Mouse (Mus musculus) heart, postnatal 0 days (tissue): ENCODE data around the gene Gm45716. TPM values are rescaled to one million over a fixed set of nuclear protein-coding genes. Genes with fewer than 3 reads are reported as not detected.

Experiments used
- ATAC-seq: fragments of 200-750 bp; cut with Nextera tagmentation; 2 replicates; pipeline ENCODE4 v1.8.0; 2017; ENCODE audit warnings: low read depth, moderate number of reproducible peaks, moderate library complexity; ENCODE audit not compliant: insufficient read depth
- DNase-seq: peaks from one replicate; pipeline ENCODE4 v3.0.0-alpha.2; 2016; ENCODE audit warnings: low spot score
- H3K27ac ChIP-seq: fragments of 300-500 bp; sonication (generic); 2 replicates; pipeline ENCODE4 v1.5.1; 2014; ENCODE audit warnings: low read depth, mild to moderate bottlenecking
- H3K27me3 ChIP-seq: fragments of 300-500 bp; sonication (generic); 2 replicates; pipeline ENCODE4 v1.6.1; 2014; ENCODE audit warnings: low read length, mixed read lengths; ENCODE audit not compliant: control insufficient read depth, insufficient read depth
- H3K36me3 ChIP-seq: fragments of 300-500 bp; sonication (generic); replicated peaks from 2 replicates; pipeline ENCODE4 v1.6.1; 2014; ENCODE audit warnings: low read length, mixed read lengths; ENCODE audit not compliant: control insufficient read depth, insufficient read depth
- H3K4me1 ChIP-seq: fragments of 300-500 bp; sonication (generic); 2 replicates; pipeline ENCODE4 v1.6.1; 2014; ENCODE audit warnings: antibody characterized with exemption; ENCODE audit not compliant: control insufficient read depth, insufficient read depth
- H3K4me2 ChIP-seq: fragments of 300-500 bp; sonication (generic); 2 replicates; pipeline ENCODE4 v1.6.1; 2014; ENCODE audit warnings: low read depth, mild to moderate bottlenecking, low read length, moderate library complexity
- H3K4me3 ChIP-seq: fragments of 300-500 bp; sonication (generic); 2 replicates; pipeline ENCODE4 v1.5.1; 2014; ENCODE audit warnings: low read depth, low read length
- H3K9ac ChIP-seq: fragments of 300-500 bp; sonication (generic); replicated peaks from 2 replicates; pipeline ENCODE4 v1.6.1; 2014; ENCODE audit warnings: low read depth, low read length, mixed read lengths
- H3K9me3 ChIP-seq: fragments of 300-500 bp; sonication (generic); replicated peaks from 2 replicates; pipeline ENCODE4 v1.6.1; 2016; ENCODE audit warnings: low read length; ENCODE audit not compliant: control insufficient read depth
- CTCF ChIP-seq: IDR thresholded peaks from 2 replicates; pipeline ENCODE4 v1.5.1; 2016; ENCODE audit warnings: antibody characterized with exemption, control low read depth, low read depth
- EP300 ChIP-seq: IDR thresholded peaks from 2 replicates; pipeline ENCODE4 v1.6.1; 2016; ENCODE audit warnings: antibody characterized with exemption, low read depth
- WGBS: fragments of 180-500 bp; shearing (Covaris S2); extraction: QIAGEN DNeasy Blood & Tissue Kit; methylation state at CpG from one replicate; pipeline ENCODE4 v1.1.7; 2014; 5-methylcytosine and 5-hydroxymethylcytosine counted together
- polyA plus RNA-seq: library from polyadenylated mRNA; unstranded; fragments of >200 nt; fragmentation: Nextera tagmentation; extraction: Ambion mirVana; gene quantifications from 2 replicates; pipeline ENCODE4 v1.2.1, GENCODE M21; 2015
- total RNA-seq: library from RNA; depleted of rRNA; stranded (reverse); fragments of >200 nt; gene quantifications from 2 replicates; pipeline ENCODE4 v1.2.3, GENCODE M21; 2014; ENCODE audit warnings: low replicate concordance

Gm45716 gene
- total and polyA plus RNA-seq, 2 experiments from 2014 or later: 30.5 to 133 TPM

DNA sequence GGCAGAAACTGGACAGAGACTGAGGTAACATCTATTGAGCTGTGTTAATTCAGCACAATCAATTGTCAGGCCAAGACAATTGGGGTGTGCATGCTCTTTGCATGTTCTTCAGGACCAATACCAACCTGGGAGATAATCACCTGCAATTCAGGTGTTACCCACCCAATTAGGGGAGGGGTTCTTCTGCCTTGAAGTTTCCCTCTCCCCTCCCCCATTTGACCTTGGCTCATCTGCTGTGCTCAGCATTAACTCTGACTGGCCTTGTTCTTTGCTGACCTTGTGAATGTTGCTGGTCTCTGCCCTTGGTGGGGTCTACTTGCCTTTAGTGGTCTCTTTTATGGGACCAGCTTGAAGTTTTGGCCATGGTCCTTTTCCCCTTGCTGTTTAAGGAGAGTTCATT, 42.3 kb downstream of the Gm45716 start:
- peak overlapping the region; percentile 61; the same call in 1 of the 2 replicates for H3K27ac ChIP-seq
- TF ChIP-seq CTCF: no peak
- no peak for TF ChIP-seq EP300

GRCm38 (mm10) chr11:90230671-90231070, 43.2 kb downstream of the Gm45716 start:
- no peak overlapping the region for H3K4me3 ChIP-seq
- no peak overlapping the region for H3K9ac ChIP-seq
- peaks cover 12% of the 10 kb centered on the region for H3K4me1 ChIP-seq
- H3K27me3 ChIP-seq: no peaks in the 10 kb centered on the region
- WGBS: 48% methylated on average over 2 of the region's 2 CpGs
- no peaks in the 10 kb centered on the region for H3K36me3 ChIP-seq
- ATAC-seq: no peak
- peak overlapping the region; percentile 23; the same call in 1 of the 2 replicates for H3K4me2 ChIP-seq
- TF ChIP-seq CTCF (no peak), EP300 (no peak)
- no peak for DNase-seq
- H3K27ac ChIP-seq: peak overlapping the region; percentile 61
- H3K9me3 ChIP-seq: no peaks in the 10 kb centered on the region

More for the DNA sequence above, 42.3 kb downstream of the Gm45716 start:
- Histone ChIP-seq H3K4me3 (no peak overlapping the region), H3K4me2 (no peak overlapping the region), H3K27me3 (no peaks in the 10 kb centered on the region), H3K4me1 (peaks cover 12% of the 10 kb centered on the region), H3K9ac (no peak overlapping the region), H3K9me3 (no peaks in the 10 kb centered on the region), H3K36me3 (no peaks in the 10 kb centered on the region)
- no peak for DNase-seq
- ATAC-seq: no peak

GRCm38 (mm10) chr11:90231631-90232030, 44.1 kb downstream of the Gm45716 start:
- H3K4me1 ChIP-seq: peaks cover 12% of the 10 kb centered on the region
- no peak overlapping the region for H3K9ac ChIP-seq
- no peak overlapping the region for H3K4me3 ChIP-seq
- H3K9me3 ChIP-seq: no peaks in the 10 kb centered on the region
- TF ChIP-seq EP300 (no peak), CTCF (no peak)
- DNase-seq (no peak), ATAC-seq (no peak)
- no peaks in the 10 kb centered on the region for H3K27me3 ChIP-seq
- H3K27ac ChIP-seq: 0 out of 2 replicates have a peak overlapping the region, but pooled peaks have one; percentile 61
- H3K4me2 ChIP-seq: no peak overlapping the region
- no peaks in the 10 kb centered on the region for H3K36me3 ChIP-seq
- WGBS: 54% methylated on average over 2 of the region's 2 CpGs

GRCm38 (mm10) chr11:90232685-90233084, 45.2 kb downstream of the Gm45716 start:
- Histone ChIP-seq H3K4me1 (peaks cover 12% of the 10 kb centered on the region), H3K27ac (no peak overlapping the region), H3K9me3 (no peaks in the 10 kb centered on the region), H3K27me3 (no peaks in the 10 kb centered on the region), H3K4me2 (no peak overlapping the region), H3K4me3 (no peak overlapping the region), H3K9ac (no peak overlapping the region), H3K36me3 (no peaks in the 10 kb centered on the region)
- DNase-seq (no peak), ATAC-seq (no peak)
- TF ChIP-seq EP300 (no peak), CTCF (no peak)
- WGBS: 30% methylated on average over 4 of the region's 4 CpGs

DNA sequence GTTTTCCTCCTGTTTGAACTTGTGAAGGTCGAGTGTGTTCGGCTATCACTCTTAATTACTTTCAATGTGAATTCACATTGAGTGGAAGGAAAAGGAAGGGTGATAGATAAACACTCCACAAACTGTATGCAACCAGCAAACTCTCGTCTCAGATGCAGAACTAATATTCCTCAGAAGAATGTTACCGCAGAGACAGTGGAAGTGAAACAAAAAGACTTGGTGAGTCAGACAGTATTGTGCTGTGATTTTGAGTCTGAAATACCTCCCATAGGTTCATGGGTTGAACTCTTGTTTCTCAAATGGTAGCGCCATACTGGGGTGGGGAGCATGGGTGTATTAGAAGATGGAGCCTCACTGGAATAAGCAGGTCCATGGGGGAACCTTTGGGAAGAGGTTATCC, 47.7 kb downstream of the Gm45716 start:
- WGBS: 81% methylated on average over 5 of the region's 5 CpGs
- Histone ChIP-seq H3K9ac (no peak overlapping the region), H3K4me1 (peaks cover 7% of the 10 kb centered on the region), H3K36me3 (no peaks in the 10 kb centered on the region), H3K27ac (no peak overlapping the region), H3K9me3 (no peaks in the 10 kb centered on the region), H3K4me3 (no peak overlapping the region), H3K27me3 (no peaks in the 10 kb centered on the region), H3K4me2 (no peak overlapping the region)
- DNase-seq (no peak), ATAC-seq (no peak)
- TF ChIP-seq EP300: no peak
- TF ChIP-seq CTCF: no peak

GRCm38 (mm10) chr11:90237616-90238015, 50.1 kb downstream of the Gm45716 start:
- DNase-seq (no peak), ATAC-seq (no peak)
- Histone ChIP-seq H3K4me3 (no peak overlapping the region), H3K27me3 (no peaks in the 10 kb centered on the region), H3K36me3 (no peaks in the 10 kb centered on the region), H3K4me2 (no peak overlapping the region), H3K9ac (no peak overlapping the region), H3K9me3 (no peaks in the 10 kb centered on the region), H3K4me1 (peaks cover 11% of the 10 kb centered on the region), H3K27ac (no peak overlapping the region)
- no peak for TF ChIP-seq EP300
- TF ChIP-seq CTCF: no peak
- 72% methylated on average over 5 of the region's 5 CpGs for WGBS
